Mouse (Mus musculus): ENCODE measurements at regions not wholly inside any gene's neighbourhood (a gene's known extent, or its start where the extent isn't known, plus 50 kb on each side); places are given as distances from the start of the nearest gene placed in this dataset.

GRCm38 (mm10) chr12:15388574-15388973 lies 428.1 kb downstream of the Trib2 start:
- no peak for TF ChIP-seq CTCF (IDR thresholded peaks at IDR 0.05; ENCODE audit: low read depth)
- TF ChIP-seq EP300 (IDR thresholded peaks at IDR 0.05; ENCODE audit: low read depth): no peak
